Mouse (Mus musculus): Measurements from ENCODE around the gene Gse1. TPM values are rescaled to one million over a fixed set of nuclear protein-coding genes. Genes with fewer than 3 reads are reported as not detected.

Gse1 gene
- total RNA-seq, 1 experiment, result 21.4 TPM

DNA sequence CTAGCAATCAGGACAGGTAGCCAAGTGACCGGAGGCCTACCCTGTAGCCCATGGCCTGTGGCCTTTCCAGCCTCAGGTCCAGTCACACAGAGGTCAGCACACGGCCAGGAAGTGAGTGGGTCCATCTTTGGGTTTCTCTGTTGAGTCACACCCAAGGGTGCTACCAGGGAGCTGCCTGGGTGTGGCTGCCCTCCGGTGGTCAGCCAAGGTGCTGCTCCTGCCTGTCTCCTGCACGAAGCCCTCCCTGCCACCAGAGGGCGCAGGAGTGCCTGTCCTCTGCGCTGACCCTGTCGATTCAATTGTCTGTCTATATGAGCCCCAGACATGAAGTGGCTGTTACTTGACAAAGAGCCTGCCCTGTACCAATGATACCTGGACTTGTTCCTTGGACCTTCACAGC, 91.2 kb downstream of the Gse1 start:
- H3K9me3 ChIP-seq (ENCODE audit: control insufficient read depth, insufficient read depth, low read depth, low read length), result no peaks in the 10 kb centered on the region

GRCm38 (mm10) chr8:120320146-120320545, 91.9 kb downstream of the Gse1 start:
- H3K9ac ChIP-seq (ENCODE audit: insufficient read depth, low read depth, low read length, poor library complexity, severe bottlenecking), result no peak overlapping the region
- no peaks in the 10 kb centered on the region for H3K9me3 ChIP-seq (ENCODE audit: control insufficient read depth, insufficient read depth, low read depth, low read length)
- TF ChIP-seq ZC3H11A (IDR thresholded peaks at IDR 0.05; ENCODE audit: borderline replicate concordance, low read depth, low read length), result no peak
- no peak for TF ChIP-seq MAFK (IDR thresholded peaks at IDR 0.05; ENCODE audit: insufficient read depth, low read depth, low read length)
- TF ChIP-seq HCFC1 (IDR thresholded peaks at IDR 0.05; ENCODE audit: borderline replicate concordance, insufficient read depth, low read length), result no peak
- TF ChIP-seq ZNF384 (IDR thresholded peaks at IDR 0.05; ENCODE audit: low read depth, low read length), result no peak
- no peak for TF ChIP-seq CHD2 (IDR thresholded peaks at IDR 0.05; ENCODE audit: low read depth, low read length)
- no peaks in the 10 kb centered on the region for H3K36me3 ChIP-seq (ENCODE audit: control insufficient read depth, insufficient read depth, low read length, poor library complexity, severe bottlenecking)
- no peak for DNase-seq (ENCODE audit: low read depth, low spot score)
- 0 out of 4 replicates have a peak overlapping the region, but pooled peaks of 1 of the 2 experiments have one; percentile 42 for H3K4me3 ChIP-seq (ENCODE audit: insufficient read depth in 1 of 2, low read depth in 1 of 2, low read length in 2 of 2, poor library complexity in 1 of 2, severe bottlenecking in 1 of 2)
- H3K27ac ChIP-seq (ENCODE audit: insufficient read depth, low read depth, low read length, poor library complexity, severe bottlenecking), result no peak overlapping the region
- H3K4me1 ChIP-seq (ENCODE audit: control insufficient read depth in 2 of 2, insufficient read depth in 2 of 2, low read length in 2 of 2, poor library complexity in 1 of 2), result peaks cover 0 to 9% of the 10 kb centered on the region in 2 experiments; a peak in 2 of 4 replicates
- in situ Hi-C loops (cut with MboI; ENCODE audit: low sequenced_read_pairs in 2 of 2, unreplicated experiment in 2 of 2), result loop anchor here in 1 of 2 experiments (10.0 kb wide), 1 partner anchor 135 kb away; no protein-coding TSS in a partner anchor

More for the DNA sequence above, 91.2 kb downstream of the Gse1 start:
- H3K4me3 ChIP-seq (ENCODE audit: insufficient read depth in 1 of 2, low read depth in 1 of 2, low read length in 2 of 2, poor library complexity in 1 of 2, severe bottlenecking in 1 of 2), result peak overlapping the region; percentile 40 to 42; a peak in 3 of 4 replicates
- TF ChIP-seq HCFC1 (IDR thresholded peaks at IDR 0.05; ENCODE audit: borderline replicate concordance, insufficient read depth, low read length) (peak; percentile 33; the same call in 1 of the 2 replicates), ZNF384 (IDR thresholded peaks at IDR 0.05; ENCODE audit: low read depth, low read length) (0 out of 2 replicates have a peak, but pooled peaks have one; percentile 30), ZC3H11A (IDR thresholded peaks at IDR 0.05; ENCODE audit: borderline replicate concordance, low read depth, low read length) (peak; percentile 69; the same call in 1 of the 2 replicates), CHD2 (IDR thresholded peaks at IDR 0.05; ENCODE audit: low read depth, low read length) (no peak), MAFK (IDR thresholded peaks at IDR 0.05; ENCODE audit: insufficient read depth, low read depth, low read length) (no peak)
- H3K36me3 ChIP-seq (ENCODE audit: control insufficient read depth, insufficient read depth, low read length, poor library complexity, severe bottlenecking), result no peaks in the 10 kb centered on the region
- H3K4me1 ChIP-seq (ENCODE audit: control insufficient read depth in 2 of 2, insufficient read depth in 2 of 2, low read length in 2 of 2, poor library complexity in 1 of 2), result peaks cover 0 to 9% of the 10 kb centered on the region in 2 experiments; a peak in 2 of 4 replicates
- no peak overlapping the region for H3K27ac ChIP-seq (ENCODE audit: insufficient read depth, low read depth, low read length, poor library complexity, severe bottlenecking)
- in situ Hi-C loops (cut with MboI; ENCODE audit: low sequenced_read_pairs in 2 of 2, unreplicated experiment in 2 of 2), result no loop called here
- DNase-seq (ENCODE audit: low read depth, low spot score), result peak; percentile 69
- no peak overlapping the region; the same call in 1 of the 2 replicates for H3K9ac ChIP-seq (ENCODE audit: insufficient read depth, low read depth, low read length, poor library complexity, severe bottlenecking)

DNA sequence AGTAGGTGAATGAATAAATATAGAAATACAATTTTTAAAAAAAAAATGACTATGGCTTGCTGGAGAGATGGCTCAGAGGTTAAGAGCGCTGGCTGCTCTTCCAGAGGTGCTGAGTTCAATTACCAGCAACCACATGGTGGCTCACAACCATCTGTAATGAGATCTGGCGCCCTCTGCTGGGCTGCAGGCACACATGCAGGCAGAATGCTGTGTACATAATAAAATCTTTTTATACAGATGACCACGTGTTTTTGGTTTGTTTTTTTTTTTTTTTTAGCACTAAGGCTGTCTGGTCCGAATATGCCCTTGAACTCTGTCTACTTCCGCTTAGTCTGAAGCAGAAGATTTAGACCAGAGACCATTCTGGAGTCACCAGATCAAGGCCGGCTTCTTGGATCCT, 93.5 kb downstream of the Gse1 start:
- Histone ChIP-seq H3K36me3 (ENCODE audit: control insufficient read depth, insufficient read depth, low read length, poor library complexity, severe bottlenecking) (no peaks in the 10 kb centered on the region), H3K9ac (ENCODE audit: insufficient read depth, low read depth, low read length, poor library complexity, severe bottlenecking) (no peak overlapping the region), H3K27ac (ENCODE audit: insufficient read depth, low read depth, low read length, poor library complexity, severe bottlenecking) (no peak overlapping the region), H3K4me3 (ENCODE audit: insufficient read depth in 1 of 2, low read depth in 1 of 2, low read length in 2 of 2, poor library complexity in 1 of 2, severe bottlenecking in 1 of 2) (no peak overlapping the region), H3K4me1 (ENCODE audit: control insufficient read depth in 2 of 2, insufficient read depth in 2 of 2, low read length in 2 of 2, poor library complexity in 1 of 2) (peaks cover 0 to 9% of the 10 kb centered on the region in 2 experiments; a peak in 2 of 4 replicates), H3K9me3 (ENCODE audit: control insufficient read depth, insufficient read depth, low read depth, low read length) (no peaks in the 10 kb centered on the region)
- no peak for DNase-seq (ENCODE audit: low read depth, low spot score)
- in situ Hi-C loops (cut with MboI; ENCODE audit: low sequenced_read_pairs in 2 of 2, unreplicated experiment in 2 of 2), result loop anchor here in 1 of 2 experiments (10.0 kb wide), 1 partner anchor 137 kb away; no protein-coding TSS in a partner anchor
- TF ChIP-seq ZNF384 (IDR thresholded peaks at IDR 0.05; ENCODE audit: low read depth, low read length) (peak; percentile 63; the same call in 1 of the 2 replicates), ZC3H11A (IDR thresholded peaks at IDR 0.05; ENCODE audit: borderline replicate concordance, low read depth, low read length) (0 out of 2 replicates have a peak, but pooled peaks have one; percentile 22), MAFK (IDR thresholded peaks at IDR 0.05; ENCODE audit: insufficient read depth, low read depth, low read length) (no peak)

DNA sequence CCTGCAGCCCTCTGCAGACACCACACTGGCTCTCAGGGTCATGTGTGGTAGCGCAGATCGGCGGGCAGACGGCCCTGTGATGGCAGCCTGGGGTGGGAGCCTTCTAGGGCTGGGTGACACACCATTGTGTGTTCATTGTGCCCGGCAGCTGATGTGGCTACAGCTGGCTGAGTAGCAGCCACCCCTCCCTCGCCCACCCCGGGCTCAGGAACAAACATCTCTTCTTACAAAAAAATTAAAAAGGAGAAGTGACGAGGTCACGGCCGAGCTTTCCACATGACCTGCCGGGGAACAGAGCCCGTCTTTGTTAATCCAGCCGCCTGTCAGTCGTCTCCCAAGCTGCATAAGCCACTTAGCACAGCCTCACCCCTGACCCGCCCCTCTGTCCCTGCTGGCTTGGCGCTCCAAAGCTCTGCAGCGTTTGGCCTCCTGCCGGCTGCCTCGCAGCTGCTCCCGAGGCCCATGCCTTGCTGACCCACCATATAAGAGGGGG, 94.7 kb downstream of the Gse1 start:
- H3K4me1 ChIP-seq (ENCODE audit: control insufficient read depth in 2 of 2, insufficient read depth in 2 of 2, low read length in 2 of 2, poor library complexity in 1 of 2), result peaks cover 0 to 14% of the 10 kb centered on the region in 2 experiments; a peak in 2 of 4 replicates
- no peaks in the 10 kb centered on the region for H3K9me3 ChIP-seq (ENCODE audit: control insufficient read depth, insufficient read depth, low read depth, low read length)
- H3K36me3 ChIP-seq (ENCODE audit: control insufficient read depth, insufficient read depth, low read length, poor library complexity, severe bottlenecking), result no peaks in the 10 kb centered on the region
- H3K4me3 ChIP-seq (ENCODE audit: insufficient read depth in 1 of 2, low read depth in 1 of 2, low read length in 2 of 2, poor library complexity in 1 of 2, severe bottlenecking in 1 of 2), result no peak overlapping the region
- no peak overlapping the region for H3K27ac ChIP-seq (ENCODE audit: insufficient read depth, low read depth, low read length, poor library complexity, severe bottlenecking)
- H3K9ac ChIP-seq (ENCODE audit: insufficient read depth, low read depth, low read length, poor library complexity, severe bottlenecking), result peak overlapping the region; percentile 34; the same call in 1 of the 2 replicates
- DNase-seq (ENCODE audit: low read depth, low spot score), result no peak
- TF ChIP-seq ZNF384 (IDR thresholded peaks at IDR 0.05; ENCODE audit: low read depth, low read length) (no peak), ZC3H11A (IDR thresholded peaks at IDR 0.05; ENCODE audit: borderline replicate concordance, low read depth, low read length) (no peak), CHD2 (IDR thresholded peaks at IDR 0.05; ENCODE audit: low read depth, low read length) (no peak), MAFK (IDR thresholded peaks at IDR 0.05; ENCODE audit: insufficient read depth, low read depth, low read length) (no peak), HCFC1 (IDR thresholded peaks at IDR 0.05; ENCODE audit: borderline replicate concordance, insufficient read depth, low read length) (no peak)
- in situ Hi-C loops (cut with MboI; ENCODE audit: low sequenced_read_pairs in 2 of 2, unreplicated experiment in 2 of 2), result loop anchor here in 1 of 2 experiments (10.0 kb wide), 1 partner anchor 138 kb away; no protein-coding TSS in a partner anchor
